Mouse (Mus musculus) neural tube, embryonic 11.5 days (tissue): ENCODE measurements around the gene Ttll3. TPM values are rescaled to one million over a fixed set of nuclear protein-coding genes. Genes with fewer than 3 reads are reported as not detected.

ENCODE experiments used
- ATAC-seq: fragments of 200-750 bp; cut with Nextera tagmentation; 2 replicates; pipeline ENCODE4 v1.8.0; 2017; ENCODE audit warnings: moderate number of reproducible peaks, mild to moderate bottlenecking, moderate TSS enrichment, moderate library complexity; ENCODE audit not compliant: insufficient read depth, low FRiP score, low TSS enrichment
- DNase-seq: peaks from one replicate; pipeline ENCODE4 v3.0.0-alpha.2; 2015; ENCODE audit warnings: low spot score
- H3K27ac ChIP-seq: fragments of 300-500 bp; sonication (generic); 2 replicates; pipeline ENCODE4 v1.5.1; 2014; ENCODE audit warnings: low read depth, mild to moderate bottlenecking, low read length
- H3K27me3 ChIP-seq: fragments of 300-500 bp; sonication (generic); 2 replicates; pipeline ENCODE4 v1.6.1; 2014; ENCODE audit warnings: mild to moderate bottlenecking, low read length, mixed read lengths; ENCODE audit not compliant: control insufficient read depth, insufficient read depth
- H3K36me3 ChIP-seq: fragments of 300-500 bp; sonication (generic); 2 replicates; pipeline ENCODE4 v1.6.1; 2014; ENCODE audit warnings: mild to moderate bottlenecking, low read length, moderate library complexity, mixed read lengths; ENCODE audit not compliant: control insufficient read depth, insufficient read depth
- H3K4me1 ChIP-seq: fragments of 300-500 bp; sonication (generic); 2 replicates; pipeline ENCODE4 v1.6.1; 2014; ENCODE audit warnings: low read length, mixed read lengths; ENCODE audit not compliant: control insufficient read depth, insufficient read depth
- H3K4me2 ChIP-seq: fragments of 300-500 bp; sonication (generic); 2 replicates; pipeline ENCODE4 v1.6.1; 2014; ENCODE audit warnings: low read depth, mild to moderate bottlenecking, moderate library complexity
- H3K4me3 ChIP-seq: fragments of 300-500 bp; sonication (generic); 2 replicates; pipeline ENCODE4 v1.5.1; 2014; ENCODE audit warnings: low read depth, low read length
- H3K9ac ChIP-seq: fragments of 300-500 bp; sonication (generic); 2 replicates; pipeline ENCODE4 v1.6.1; 2014; ENCODE audit warnings: mild to moderate bottlenecking, low read length
- H3K9me3 ChIP-seq: fragments of 300-500 bp; sonication (generic); 2 replicates; pipeline ENCODE4 v1.6.1; 2016; ENCODE audit warnings: low read length; ENCODE audit not compliant: control insufficient read depth
- WGBS: fragments of 180-500 bp; shearing (Covaris S2); extraction: QIAGEN DNeasy Blood & Tissue Kit; methylation state at CpG from one replicate; pipeline ENCODE4 v1.1.7; 2014; 5-methylcytosine and 5-hydroxymethylcytosine counted together
- polyA plus RNA-seq: library from polyadenylated mRNA; unstranded; fragments of >200 nt; fragmentation: Nextera tagmentation; extraction: Ambion mirVana; gene quantifications from 2 replicates; pipeline ENCODE4 v1.2.1, GENCODE M21; 2014

The Ttll3 gene
- polyA plus RNA-seq = 3.4 and 4.3 TPM in 2 replicates

DNA sequence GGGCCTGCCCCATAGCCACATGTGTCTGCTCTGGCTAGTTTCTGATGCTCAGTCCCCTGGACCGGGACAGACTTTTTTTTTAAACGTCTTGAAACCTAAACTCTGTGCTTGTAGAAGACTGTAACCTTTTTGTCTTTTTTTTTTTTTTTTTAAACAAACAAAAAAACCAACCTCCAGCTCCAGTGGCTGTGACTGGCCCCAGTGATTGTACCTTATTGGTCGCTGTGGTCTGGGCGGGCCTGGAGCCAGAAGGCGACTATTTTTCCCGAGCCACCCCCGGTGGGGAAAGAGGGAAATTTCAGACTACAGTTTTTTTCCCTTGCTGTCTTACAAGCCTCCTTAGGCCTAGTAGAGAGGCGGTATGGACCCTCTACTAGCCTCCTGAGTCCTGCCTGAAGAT lies at the start of gene Ttll3:
Ttll3 (plus strand) TSS at position 301 of the 400 bp plus-strand sequence.
- H3K36me3 ChIP-seq = peaks cover 30% of the 10 kb centered on the region
- H3K9me3 ChIP-seq = no peaks in the 10 kb centered on the region
- DNase-seq (no peak), ATAC-seq (no peak)
- 83% methylated on average over 8 of the region's 8 CpGs for WGBS
- H3K4me1 ChIP-seq = peaks cover 5% of the 10 kb centered on the region; the same call in 1 of the 2 replicates
- no peaks in the 10 kb centered on the region for H3K27me3 ChIP-seq
- no peak within 1 kb of the TSS for H3K4me2 ChIP-seq
- no peak within 1 kb of the TSS for H3K4me3 ChIP-seq
- no peak within 1 kb of the TSS for H3K9ac ChIP-seq
- H3K27ac ChIP-seq = no peak within 1 kb of the TSS

GRCm38 (mm10) chr6:113341574-113341973 lies 47.5 kb upstream of the Ttll3 start:
- no peaks in the 10 kb centered on the region for H3K27me3 ChIP-seq
- no peak overlapping the region for H3K27ac ChIP-seq
- H3K9me3 ChIP-seq = no peaks in the 10 kb centered on the region
- no peak overlapping the region for H3K9ac ChIP-seq
- H3K4me3 ChIP-seq = no peak overlapping the region
- DNase-seq (no peak), ATAC-seq (no peak)
- no peak overlapping the region for H3K4me2 ChIP-seq
- WGBS = 81% methylated on average over 6 of the region's 6 CpGs
- H3K4me1 ChIP-seq = peaks cover 7% of the 10 kb centered on the region
- no peaks in the 10 kb centered on the region for H3K36me3 ChIP-seq

GRCm38 (mm10) chr6:113342297-113342696 lies 46.8 kb upstream of the Ttll3 start:
- H3K9me3 ChIP-seq = no peaks in the 10 kb centered on the region
- DNase-seq (no peak), ATAC-seq (no peak)
- no peak overlapping the region for H3K9ac ChIP-seq
- no peaks in the 10 kb centered on the region for H3K36me3 ChIP-seq
- no peak overlapping the region for H3K4me3 ChIP-seq
- no peaks in the 10 kb centered on the region for H3K27me3 ChIP-seq
- peaks cover 7% of the 10 kb centered on the region for H3K4me1 ChIP-seq
- no peak overlapping the region for H3K4me2 ChIP-seq
- WGBS = 42% methylated on average over 4 of the region's 7 CpGs
- H3K27ac ChIP-seq = no peak overlapping the region

DNA sequence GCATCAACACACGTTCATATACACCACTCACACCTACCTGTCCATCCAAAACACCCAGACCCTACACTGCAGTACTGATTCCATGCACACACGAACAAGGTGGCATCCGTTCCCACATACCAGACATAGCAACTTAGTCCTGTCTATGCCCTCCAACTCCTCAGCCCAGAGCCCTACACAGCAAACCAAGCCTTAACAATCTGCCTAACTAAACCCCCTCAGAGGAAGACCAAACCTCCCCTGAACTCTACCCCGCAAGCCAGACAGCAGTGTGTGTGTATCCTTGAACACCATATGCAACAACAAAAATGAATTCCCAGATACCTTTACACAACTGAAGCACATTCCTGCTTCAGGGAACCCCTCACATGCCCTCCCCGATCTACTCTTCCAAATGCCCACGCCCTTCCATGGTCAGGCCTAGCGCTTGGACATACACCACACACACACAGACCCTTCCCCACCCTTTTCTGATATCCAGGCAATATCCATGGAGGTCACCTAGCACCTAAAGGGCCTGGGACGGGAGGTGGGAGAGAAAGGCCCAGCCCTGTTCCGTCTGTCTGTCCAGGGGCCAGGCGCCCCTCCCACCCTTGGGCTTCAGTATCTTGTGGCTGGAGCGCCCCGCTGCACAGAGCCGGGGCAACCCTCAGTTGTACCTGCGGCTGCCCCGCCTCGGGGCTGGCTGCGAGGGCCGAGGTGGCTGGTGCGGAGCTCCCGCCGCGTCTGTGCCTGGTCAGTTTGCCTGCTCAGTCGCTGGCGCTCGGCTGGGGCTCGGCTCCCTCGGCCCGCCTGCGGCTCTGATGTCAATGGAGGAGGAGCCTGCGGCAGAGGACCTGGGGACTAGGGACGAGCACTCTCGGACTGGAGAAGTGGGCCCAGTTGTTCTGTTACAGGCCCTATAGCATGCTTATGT lies 45.6 kb upstream of the Ttll3 start, which contains the start of gene Camk1:
Camk1 (minus strand) TSS at position 808 of the 916 bp plus-strand sequence.
- Histone ChIP-seq H3K36me3 (no peaks in the 10 kb centered on the region), H3K4me2 (peak within 1 kb of the TSS; percentile 93), H3K9me3 (no peaks in the 10 kb centered on the region), H3K27me3 (no peaks in the 10 kb centered on the region), H3K9ac (peak within 1 kb of the TSS; percentile 86), H3K4me3 (peak within 1 kb of the TSS; percentile 50), H3K4me1 (peaks cover 7% of the 10 kb centered on the region), H3K27ac (no peak within 1 kb of the TSS)
- 15% methylated on average over 32 of the region's 32 CpGs for WGBS
- ATAC-seq (peak; percentile 83; the same call in 1 of the 2 replicates), DNase-seq (peak; percentile 76)

- DNase-seq (no peak), ATAC-seq (no peak)
- Histone ChIP-seq H3K4me3 (no peak overlapping the region), H3K4me1 (peaks cover 7% of the 10 kb centered on the region), H3K9me3 (no peaks in the 10 kb centered on the region), H3K27me3 (no peaks in the 10 kb centered on the region), H3K4me2 (no peak overlapping the region), H3K36me3 (no peaks in the 10 kb centered on the region), H3K9ac (no peak overlapping the region), H3K27ac (no peak overlapping the region)
- 66% methylated on average over 2 of the region's 2 CpGs for WGBS
Observed at GRCm38 (mm10) chr6:113344321-113344720, 44.7 kb upstream of the Ttll3 start.

- no peak overlapping the region for H3K4me2 ChIP-seq
- no peak overlapping the region for H3K27ac ChIP-seq
- H3K9me3 ChIP-seq = no peaks in the 10 kb centered on the region
- H3K4me1 ChIP-seq = peaks cover 5% of the 10 kb centered on the region
- 82% methylated on average over 4 of the region's 4 CpGs for WGBS
- H3K4me3 ChIP-seq = no peak overlapping the region
- no peaks in the 10 kb centered on the region for H3K36me3 ChIP-seq
- DNase-seq (no peak), ATAC-seq (no peak)
- H3K27me3 ChIP-seq = no peaks in the 10 kb centered on the region
- H3K9ac ChIP-seq = no peak overlapping the region
Observed at GRCm38 (mm10) chr6:113346897-113347296, 42.2 kb upstream of the Ttll3 start.

DNA sequence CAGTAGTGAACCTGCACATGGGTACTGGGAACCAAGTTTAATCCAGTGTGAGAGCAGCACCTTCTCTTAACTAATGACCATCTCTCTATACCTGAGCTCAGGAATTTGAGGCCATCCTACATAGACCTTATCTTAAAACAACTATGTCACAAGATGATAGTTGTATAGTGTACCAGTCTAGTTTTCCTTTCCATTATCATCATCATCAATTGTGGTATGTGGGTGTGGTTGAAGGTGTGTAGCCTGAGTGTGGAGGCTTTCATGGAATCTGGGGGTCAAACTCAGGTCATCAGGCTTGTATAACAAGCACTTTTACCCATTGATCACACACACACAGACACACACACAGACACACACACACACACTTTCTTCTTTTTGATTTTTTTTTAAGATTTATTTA lies 38.5 kb upstream of the Ttll3 start:
- Histone ChIP-seq H3K27ac (no peak overlapping the region), H3K9me3 (no peaks in the 10 kb centered on the region), H3K9ac (no peak overlapping the region), H3K36me3 (no peaks in the 10 kb centered on the region), H3K4me3 (no peak overlapping the region), H3K4me1 (no peaks in the 10 kb centered on the region), H3K4me2 (no peak overlapping the region), H3K27me3 (no peaks in the 10 kb centered on the region)
- ATAC-seq = no peak
- no peak for DNase-seq

DNA sequence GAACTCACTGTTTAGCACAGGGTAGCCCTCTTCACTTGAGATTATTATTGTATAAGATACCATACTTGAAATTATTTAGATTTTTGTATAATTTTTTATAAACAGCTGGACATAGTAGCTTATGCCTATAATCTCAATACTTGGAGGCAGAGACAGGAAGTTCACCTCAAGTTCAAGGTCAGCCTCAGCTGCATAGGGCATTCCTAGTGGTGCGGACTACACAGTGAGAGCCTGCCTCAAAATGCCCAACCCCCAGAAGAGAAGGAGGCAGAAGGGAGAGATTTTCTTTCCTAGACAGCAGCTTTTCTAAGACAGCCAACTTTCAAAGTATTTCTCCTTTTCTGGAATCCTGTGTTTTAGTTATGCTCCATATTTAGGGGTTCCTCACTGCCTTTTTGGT lies 37.9 kb upstream of the Ttll3 start:
- ATAC-seq (no peak), DNase-seq (no peak)
- no peaks in the 10 kb centered on the region for H3K36me3 ChIP-seq
- H3K27ac ChIP-seq = no peak overlapping the region
- H3K9me3 ChIP-seq = no peaks in the 10 kb centered on the region
- H3K4me1 ChIP-seq = no peaks in the 10 kb centered on the region
- H3K4me2 ChIP-seq = no peak overlapping the region
- 95% methylated on average over 1 of the region's 1 CpGs for WGBS
- no peak overlapping the region for H3K4me3 ChIP-seq
- H3K27me3 ChIP-seq = no peaks in the 10 kb centered on the region
- no peak overlapping the region for H3K9ac ChIP-seq

- Histone ChIP-seq H3K9me3 (no peaks in the 10 kb centered on the region), H3K4me2 (no peak overlapping the region), H3K4me3 (no peak overlapping the region), H3K27me3 (no peaks in the 10 kb centered on the region), H3K27ac (no peak overlapping the region), H3K9ac (no peak overlapping the region), H3K36me3 (no peaks in the 10 kb centered on the region), H3K4me1 (no peaks in the 10 kb centered on the region)
- DNase-seq = no peak
- ATAC-seq = no peak
- 75% methylated on average over 10 of the region's 10 CpGs for WGBS
Observed at GRCm38 (mm10) chr6:113351653-113352052, 37.4 kb upstream of the Ttll3 start.
